Mouse (Mus musculus) midbrain, embryonic 10.5 days (tissue): ENCODE data around the gene Peg12. TPM values are rescaled to one million over a fixed set of nuclear protein-coding genes. Genes with fewer than 3 reads are reported as not detected.

Experiments used
- DNase-seq: peaks from one replicate; pipeline ENCODE4 v3.0.0-alpha.2; 2017; ENCODE audit warnings: low spot score
- H3K27ac ChIP-seq: fragments of 300-500 bp; sonication (generic); replicated peaks from 2 replicates; pipeline ENCODE4 v1.5.1; 2016; ENCODE audit warnings: mild to moderate bottlenecking
- H3K27me3 ChIP-seq: fragments of 300-500 bp; sonication (generic); 2 replicates; pipeline ENCODE4 v1.6.1; 2016; ENCODE audit warnings: low read depth, mild to moderate bottlenecking; ENCODE audit not compliant: poor library complexity, severe bottlenecking
- H3K36me3 ChIP-seq: fragments of 300-500 bp; sonication (generic); 2 replicates; pipeline ENCODE4 v1.6.1; 2016; ENCODE audit warnings: mild to moderate bottlenecking, moderate library complexity
- H3K4me1 ChIP-seq: fragments of 300-500 bp; sonication (generic); 2 replicates; pipeline ENCODE4 v1.6.1; 2016
- H3K4me3 ChIP-seq: fragments of 300-500 bp; sonication (generic); 2 replicates; pipeline ENCODE4 v1.5.1; 2016; ENCODE audit warnings: mild to moderate bottlenecking, moderate library complexity
- H3K9me3 ChIP-seq: fragments of 300-500 bp; sonication (generic); replicated peaks from 2 replicates; pipeline ENCODE4 v1.6.1; 2016; ENCODE audit warnings: mild to moderate bottlenecking
- WGBS: fragments of 180-500 bp; shearing (Covaris S2); methylation state at CpG from one replicate; pipeline ENCODE4 v1.1.7; 2016; 5-methylcytosine and 5-hydroxymethylcytosine counted together
- polyA plus RNA-seq: library from polyadenylated mRNA; unstranded; fragments of >200 nt; fragmentation: Nextera tagmentation; extraction: Ambion mirVana; gene quantifications from 2 replicates; pipeline ENCODE4 v1.2.1, GENCODE M21; 2016

Peg12 gene
- polyA plus RNA-seq: 105 and 117 TPM in 2 replicates

- peak; percentile 69 for DNase-seq
- H3K27me3 ChIP-seq: no peaks in the 10 kb centered on the region
- H3K4me3 ChIP-seq: peak within 1 kb of the TSS; percentile 73
- 0 out of 2 replicates have a peak, but pooled peaks cover 4% of the 10 kb centered on the region for H3K36me3 ChIP-seq
- peak within 1 kb of the TSS; percentile 97 for H3K27ac ChIP-seq
- peaks cover 16% of the 10 kb centered on the region for H3K4me1 ChIP-seq
- 23% methylated on average over 75 of the region's 82 CpGs for WGBS
- H3K9me3 ChIP-seq: peaks cover 41% of the 10 kb centered on the region
Observed at GRCm38 (mm10) chr7:62463878-62464755, at the start of gene Peg12. Gene Peg12, minus strand, starts transcription at chr7:62464510.

GRCm38 (mm10) chr7:62486139-62486538 lies 21.8 kb upstream of the Peg12 start:
- no peak for DNase-seq
- Histone ChIP-seq H3K4me3 (no peak overlapping the region), H3K36me3 (no peaks in the 10 kb centered on the region), H3K4me1 (no peaks in the 10 kb centered on the region), H3K9me3 (peaks cover 34% of the 10 kb centered on the region; the same call in 1 of the 2 replicates), H3K27me3 (no peaks in the 10 kb centered on the region), H3K27ac (no peak overlapping the region)
- WGBS: 32% methylated on average over 2 of the region's 2 CpGs

GRCm38 (mm10) chr7:62463007-62463877 lies 1.1 kb downstream of the Peg12 start:
- peak; percentile 54 for DNase-seq
- Histone ChIP-seq H3K4me1 (peaks cover 16% of the 10 kb centered on the region), H3K4me3 (peak overlapping the region; percentile 73), H3K27me3 (no peaks in the 10 kb centered on the region), H3K36me3 (0 out of 2 replicates have a peak, but pooled peaks cover 4% of the 10 kb centered on the region), H3K27ac (peak overlapping the region; percentile 97), H3K9me3 (peaks cover 41% of the 10 kb centered on the region)
- WGBS: 25% methylated on average over 55 of the region's 55 CpGs

GRCm38 (mm10) chr7:62462229-62463006 lies 1.9 kb downstream of the Peg12 start:
- Histone ChIP-seq H3K36me3 (0 out of 2 replicates have a peak, but pooled peaks cover 4% of the 10 kb centered on the region), H3K9me3 (peaks cover 41% of the 10 kb centered on the region), H3K27ac (peak overlapping the region; percentile 97), H3K27me3 (no peaks in the 10 kb centered on the region), H3K4me1 (peaks cover 16% of the 10 kb centered on the region), H3K4me3 (peak overlapping the region; percentile 73)
- peak; percentile 75 for DNase-seq
- 28% methylated on average over 13 of the region's 13 CpGs for WGBS

GRCm38 (mm10) chr7:62452353-62452752 lies 12.0 kb downstream of the Peg12 start:
- peaks cover 7% of the 10 kb centered on the region; the same call in 1 of the 2 replicates for H3K9me3 ChIP-seq
- 18% methylated on average over 2 of the region's 2 CpGs for WGBS
- DNase-seq: no peak
- no peaks in the 10 kb centered on the region for H3K36me3 ChIP-seq
- no peaks in the 10 kb centered on the region for H3K27me3 ChIP-seq
- H3K27ac ChIP-seq: no peak overlapping the region
- H3K4me3 ChIP-seq: no peak overlapping the region
- H3K4me1 ChIP-seq: peaks cover 7% of the 10 kb centered on the region

- Histone ChIP-seq H3K36me3 (no peaks in the 10 kb centered on the region), H3K27ac (peak overlapping the region; percentile 74), H3K4me3 (no peak overlapping the region), H3K4me1 (peaks cover 14% of the 10 kb centered on the region), H3K9me3 (peaks cover 16% of the 10 kb centered on the region), H3K27me3 (no peaks in the 10 kb centered on the region)
- DNase-seq: no peak
Observed at GRCm38 (mm10) chr7:62445431-62446165, 18.7 kb downstream of the Peg12 start.

GRCm38 (mm10) chr7:62436394-62436793 lies 27.9 kb downstream of the Peg12 start:
- H3K36me3 ChIP-seq: no peaks in the 10 kb centered on the region
- H3K9me3 ChIP-seq: no peaks in the 10 kb centered on the region; the same call in none of the 2 replicates
- H3K4me3 ChIP-seq: no peak overlapping the region
- no peak overlapping the region for H3K27ac ChIP-seq
- 0 out of 2 replicates have a peak, but pooled peaks cover 4% of the 10 kb centered on the region for H3K4me1 ChIP-seq
- H3K27me3 ChIP-seq: no peaks in the 10 kb centered on the region
- DNase-seq: no peak
- WGBS: 49% methylated on average over 2 of the region's 2 CpGs

GRCm38 (mm10) chr7:62433243-62433642 lies 31.1 kb downstream of the Peg12 start:
- no peak overlapping the region for H3K27ac ChIP-seq
- H3K4me1 ChIP-seq: 0 out of 2 replicates have a peak, but pooled peaks cover 4% of the 10 kb centered on the region
- DNase-seq: no peak
- H3K4me3 ChIP-seq: no peak overlapping the region
- H3K27me3 ChIP-seq: no peaks in the 10 kb centered on the region
- H3K36me3 ChIP-seq: no peaks in the 10 kb centered on the region
- H3K9me3 ChIP-seq: no peaks in the 10 kb centered on the region; the same call in none of the 2 replicates
- 39% methylated on average over 3 of the region's 3 CpGs for WGBS

- H3K27me3 ChIP-seq: no peaks in the 10 kb centered on the region
- H3K4me1 ChIP-seq: peaks cover 8% of the 10 kb centered on the region
- no peak overlapping the region for H3K4me3 ChIP-seq
- 19% methylated on average over 8 of the region's 8 CpGs for WGBS
- peaks cover 5% of the 10 kb centered on the region for H3K9me3 ChIP-seq
- no peaks in the 10 kb centered on the region for H3K36me3 ChIP-seq
- no peak overlapping the region for H3K27ac ChIP-seq
- peak; percentile 32 for DNase-seq
Observed at GRCm38 (mm10) chr7:62428337-62428736, 36.0 kb downstream of the Peg12 start.

- peak overlapping the region; percentile 80 for H3K4me3 ChIP-seq
- H3K27ac ChIP-seq: peak overlapping the region; percentile 97
- H3K36me3 ChIP-seq: no peaks in the 10 kb centered on the region
- H3K4me1 ChIP-seq: peaks cover 8% of the 10 kb centered on the region
- peak; percentile 66 for DNase-seq
- WGBS: 41% methylated on average over 4 of the region's 4 CpGs
- H3K27me3 ChIP-seq: no peaks in the 10 kb centered on the region
- H3K9me3 ChIP-seq: peaks cover 22% of the 10 kb centered on the region
Observed at GRCm38 (mm10) chr7:62423210-62423609, 41.1 kb downstream of the Peg12 start.

GRCm38 (mm10) chr7:62420566-62420965 lies 43.7 kb downstream of the Peg12 start:
- peak; percentile 58 for DNase-seq
- peaks cover 22% of the 10 kb centered on the region for H3K9me3 ChIP-seq
- H3K4me3 ChIP-seq: peak overlapping the region; percentile 80
- H3K4me1 ChIP-seq: peaks cover 12% of the 10 kb centered on the region
- WGBS: 32% methylated on average over 6 of the region's 6 CpGs
- no peaks in the 10 kb centered on the region for H3K36me3 ChIP-seq
- H3K27me3 ChIP-seq: no peaks in the 10 kb centered on the region
- H3K27ac ChIP-seq: peak overlapping the region; percentile 97
